Mouse (Mus musculus): ENCODE measurements at regions not wholly inside any gene's neighbourhood (a gene's known extent, or its start where the extent isn't known, plus 50 kb on each side); places are given as distances from the start of the nearest gene placed in this dataset.
"Not testable (repeated sequence)": the region's sequence is repeated elsewhere in the genome, so short reads cannot be mapped to it uniquely, and the experiment has no call there.

DNA sequence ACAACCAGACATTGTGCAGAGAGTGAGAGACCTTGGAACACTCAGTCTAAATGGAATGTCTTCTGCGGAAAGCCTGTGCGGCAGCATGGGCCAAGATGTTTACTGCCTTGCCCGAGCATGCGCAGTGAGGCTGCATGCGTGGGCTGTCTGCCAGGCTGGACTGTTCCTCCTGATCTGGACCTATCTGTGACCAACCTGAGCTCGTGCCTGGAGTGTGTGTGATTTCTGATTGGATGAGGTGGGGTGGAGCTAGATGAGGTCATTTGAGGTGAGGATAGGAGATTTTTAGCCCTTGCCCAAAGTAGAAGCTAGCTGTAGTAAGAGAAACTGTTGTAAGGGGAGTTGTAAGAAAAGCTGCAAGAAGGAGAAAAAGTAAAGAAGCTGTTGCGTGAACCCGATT is 121.2 kb downstream of the Rps12 start:
- DNase-seq (ENCODE audit: low spot score, missing footprints); H3K36me3 ChIP-seq (ENCODE audit: control insufficient read depth, insufficient read depth, low read length); ATAC-seq (ENCODE audit: low FRiP score); H3K27me3 ChIP-seq (ENCODE audit: control insufficient read depth, insufficient read depth, low read length); H3K27ac ChIP-seq (ENCODE audit: low read depth, low read length); H3K9me3 ChIP-seq (ENCODE audit: control insufficient read depth, low read length); H3K9ac ChIP-seq (ENCODE audit: low read length); H3K4me2 ChIP-seq; H3K4me3 ChIP-seq (ENCODE audit: low read depth, low read length); H3K4me1 ChIP-seq (ENCODE audit: control insufficient read depth, insufficient read depth, low read length): not testable (repeated sequence)
- 97% methylated on average over 8 of the region's 8 CpGs for WGBS

DNA sequence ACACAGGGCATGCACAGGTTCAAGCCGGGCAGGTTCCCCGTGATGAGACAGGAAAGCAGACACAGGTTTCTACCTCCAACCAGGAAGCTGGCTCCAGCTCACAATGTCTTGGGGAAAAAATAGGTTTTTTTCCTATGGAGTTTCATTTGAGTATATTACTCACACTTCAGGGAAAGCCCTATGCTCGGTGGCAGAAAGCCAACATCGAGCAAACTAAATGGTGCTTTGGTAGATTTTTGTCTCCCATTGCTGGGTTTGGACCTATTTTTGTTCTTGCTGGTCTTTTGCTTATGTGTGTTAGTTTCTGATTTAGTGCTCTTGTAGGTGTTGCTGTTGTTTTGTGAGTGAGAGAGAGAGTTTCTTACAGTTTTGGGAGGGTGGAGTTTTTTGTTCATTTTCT is 160.9 kb downstream of the Rps12 start:
- H3K4me2 ChIP-seq, result no peak overlapping the region
- H3K27me3 ChIP-seq (ENCODE audit: control insufficient read depth, insufficient read depth, low read length), result no peaks in the 10 kb centered on the region
- DNase-seq (ENCODE audit: low spot score, missing footprints) (no peak), ATAC-seq (ENCODE audit: low FRiP score) (no peak)
- H3K9ac ChIP-seq (ENCODE audit: low read length), result no peak overlapping the region
- H3K4me3 ChIP-seq (ENCODE audit: low read depth, low read length), result no peak overlapping the region
- H3K36me3 ChIP-seq (ENCODE audit: control insufficient read depth, insufficient read depth, low read length), result no peaks in the 10 kb centered on the region
- H3K9me3 ChIP-seq (ENCODE audit: control insufficient read depth, low read length), result no peaks in the 10 kb centered on the region
- H3K27ac ChIP-seq (ENCODE audit: low read depth, low read length), result no peak overlapping the region
- 92% methylated on average over 4 of the region's 4 CpGs for WGBS
- H3K4me1 ChIP-seq (ENCODE audit: control insufficient read depth, insufficient read depth, low read length), result no peaks in the 10 kb centered on the region

DNA sequence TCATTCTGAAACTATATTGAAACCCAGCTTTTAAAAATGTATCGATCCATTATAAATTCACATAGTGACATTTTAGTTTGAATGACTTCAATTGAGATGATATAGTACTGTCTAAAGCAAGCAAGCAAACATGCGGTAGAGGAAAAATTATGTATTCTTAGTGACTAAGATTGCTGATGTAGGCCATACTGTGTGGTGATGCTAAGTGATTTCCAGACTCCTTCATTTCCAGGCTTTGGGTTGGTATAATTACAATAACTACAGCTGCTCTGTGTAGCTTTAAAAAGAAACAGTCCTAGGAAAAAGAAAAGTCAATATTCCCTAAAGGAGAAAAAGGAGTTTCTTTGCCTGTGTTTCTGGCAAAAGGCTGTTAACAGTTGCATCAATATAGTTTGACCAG is 175.0 kb downstream of the Rps12 start:
- H3K27ac ChIP-seq (ENCODE audit: low read depth, low read length), result no peak overlapping the region
- H3K9me3 ChIP-seq (ENCODE audit: control insufficient read depth, low read length), result no peaks in the 10 kb centered on the region
- no peak overlapping the region for H3K4me2 ChIP-seq
- no peaks in the 10 kb centered on the region for H3K36me3 ChIP-seq (ENCODE audit: control insufficient read depth, insufficient read depth, low read length)
- H3K4me3 ChIP-seq (ENCODE audit: low read depth, low read length), result no peak overlapping the region
- H3K9ac ChIP-seq (ENCODE audit: low read length), result no peak overlapping the region
- no peak for ATAC-seq (ENCODE audit: low FRiP score)
- no peaks in the 10 kb centered on the region for H3K4me1 ChIP-seq (ENCODE audit: control insufficient read depth, insufficient read depth, low read length)
- WGBS, result 90% methylated on average over 2 of the region's 2 CpGs
- peak; percentile 51 for DNase-seq (ENCODE audit: low spot score, missing footprints)
- H3K27me3 ChIP-seq (ENCODE audit: control insufficient read depth, insufficient read depth, low read length), result no peaks in the 10 kb centered on the region

GRCm38 (mm10) chr10:23611183-23611582 is 175.9 kb downstream of the Rps12 start:
- ATAC-seq (ENCODE audit: low FRiP score), result peak; percentile 54; the same call in 1 of the 2 replicates

GRCm38 (mm10) chr10:23610485-23610884 is 176.6 kb downstream of the Rps12 start:
- 92% methylated on average over 6 of the region's 6 CpGs for WGBS
- peak; percentile 68 for DNase-seq (ENCODE audit: low spot score, missing footprints)
- no peaks in the 10 kb centered on the region for H3K27me3 ChIP-seq (ENCODE audit: control insufficient read depth, insufficient read depth, low read length)
- no peak overlapping the region for H3K27ac ChIP-seq (ENCODE audit: low read depth, low read length)
- no peaks in the 10 kb centered on the region for H3K4me1 ChIP-seq (ENCODE audit: control insufficient read depth, insufficient read depth, low read length)
- no peak overlapping the region for H3K4me3 ChIP-seq (ENCODE audit: low read depth, low read length)
- H3K9ac ChIP-seq (ENCODE audit: low read length), result no peak overlapping the region
- H3K36me3 ChIP-seq (ENCODE audit: control insufficient read depth, insufficient read depth, low read length), result no peaks in the 10 kb centered on the region
- ATAC-seq (ENCODE audit: low FRiP score), result no peak
- H3K4me2 ChIP-seq, result no peak overlapping the region
- no peaks in the 10 kb centered on the region for H3K9me3 ChIP-seq (ENCODE audit: control insufficient read depth, low read length)

More at GRCm38 (mm10) chr10:23611183-23611582, 175.9 kb downstream of the Rps12 start:
- Histone ChIP-seq H3K9ac (ENCODE audit: low read length) (no peak overlapping the region), H3K27ac (ENCODE audit: low read depth, low read length) (no peak overlapping the region), H3K27me3 (ENCODE audit: control insufficient read depth, insufficient read depth, low read length) (no peaks in the 10 kb centered on the region), H3K36me3 (ENCODE audit: control insufficient read depth, insufficient read depth, low read length) (no peaks in the 10 kb centered on the region), H3K4me2 (no peak overlapping the region), H3K4me1 (ENCODE audit: control insufficient read depth, insufficient read depth, low read length) (no peaks in the 10 kb centered on the region), H3K4me3 (ENCODE audit: low read depth, low read length) (no peak overlapping the region), H3K9me3 (ENCODE audit: control insufficient read depth, low read length) (no peaks in the 10 kb centered on the region)
- WGBS, result 49% methylated on average over 9 of the region's 9 CpGs
- peak; percentile 93 for DNase-seq (ENCODE audit: low spot score, missing footprints)

GRCm38 (mm10) chr10:23610046-23610445 is 177.0 kb downstream of the Rps12 start:
- peak; percentile 70 for DNase-seq (ENCODE audit: low spot score, missing footprints)
- WGBS, result 87% methylated on average over 3 of the region's 3 CpGs
- H3K4me3 ChIP-seq (ENCODE audit: low read depth, low read length), result no peak overlapping the region
- no peak for ATAC-seq (ENCODE audit: low FRiP score)
- H3K27me3 ChIP-seq (ENCODE audit: control insufficient read depth, insufficient read depth, low read length), result no peaks in the 10 kb centered on the region
- no peak overlapping the region for H3K9ac ChIP-seq (ENCODE audit: low read length)
- H3K4me2 ChIP-seq, result no peak overlapping the region
- H3K36me3 ChIP-seq (ENCODE audit: control insufficient read depth, insufficient read depth, low read length), result no peaks in the 10 kb centered on the region
- H3K9me3 ChIP-seq (ENCODE audit: control insufficient read depth, low read length), result no peaks in the 10 kb centered on the region
- no peak overlapping the region for H3K27ac ChIP-seq (ENCODE audit: low read depth, low read length)
- no peaks in the 10 kb centered on the region for H3K4me1 ChIP-seq (ENCODE audit: control insufficient read depth, insufficient read depth, low read length)

- no peak for ATAC-seq (ENCODE audit: low FRiP score)
- no peak overlapping the region for H3K4me2 ChIP-seq
These were observed 177.7 kb downstream of the Rps12 start for GRCm38 (mm10) chr10:23609270-23609914.

GRCm38 (mm10) chr10:23600701-23601100 is 186.4 kb downstream of the Rps12 start:
- no peaks in the 10 kb centered on the region for H3K27me3 ChIP-seq (ENCODE audit: control insufficient read depth, insufficient read depth, low read length)
- H3K9me3 ChIP-seq (ENCODE audit: control insufficient read depth, low read length), result no peaks in the 10 kb centered on the region
- H3K27ac ChIP-seq (ENCODE audit: low read depth, low read length), result no peak overlapping the region
- no peak for ATAC-seq (ENCODE audit: low FRiP score)
- DNase-seq (ENCODE audit: low spot score, missing footprints), result no peak
- H3K4me2 ChIP-seq, result no peak overlapping the region
- 37% methylated on average over 5 of the region's 5 CpGs for WGBS
- H3K9ac ChIP-seq (ENCODE audit: low read length), result no peak overlapping the region
- H3K4me3 ChIP-seq (ENCODE audit: low read depth, low read length), result no peak overlapping the region
- H3K36me3 ChIP-seq (ENCODE audit: control insufficient read depth, insufficient read depth, low read length), result no peaks in the 10 kb centered on the region
- no peaks in the 10 kb centered on the region for H3K4me1 ChIP-seq (ENCODE audit: control insufficient read depth, insufficient read depth, low read length)

More at GRCm38 (mm10) chr10:23609270-23609914, 177.7 kb downstream of the Rps12 start:
- no peak overlapping the region for H3K4me3 ChIP-seq (ENCODE audit: low read depth, low read length)
- H3K9ac ChIP-seq (ENCODE audit: low read length), result no peak overlapping the region
- no peak overlapping the region for H3K27ac ChIP-seq (ENCODE audit: low read depth, low read length)
- no peaks in the 10 kb centered on the region for H3K27me3 ChIP-seq (ENCODE audit: control insufficient read depth, insufficient read depth, low read length)
- peak; percentile 75 for DNase-seq (ENCODE audit: low spot score, missing footprints)
- WGBS, result 67% methylated on average over 18 of the region's 18 CpGs
- no peaks in the 10 kb centered on the region for H3K36me3 ChIP-seq (ENCODE audit: control insufficient read depth, insufficient read depth, low read length)
- H3K4me1 ChIP-seq (ENCODE audit: control insufficient read depth, insufficient read depth, low read length), result no peaks in the 10 kb centered on the region
- no peaks in the 10 kb centered on the region for H3K9me3 ChIP-seq (ENCODE audit: control insufficient read depth, low read length)

DNA sequence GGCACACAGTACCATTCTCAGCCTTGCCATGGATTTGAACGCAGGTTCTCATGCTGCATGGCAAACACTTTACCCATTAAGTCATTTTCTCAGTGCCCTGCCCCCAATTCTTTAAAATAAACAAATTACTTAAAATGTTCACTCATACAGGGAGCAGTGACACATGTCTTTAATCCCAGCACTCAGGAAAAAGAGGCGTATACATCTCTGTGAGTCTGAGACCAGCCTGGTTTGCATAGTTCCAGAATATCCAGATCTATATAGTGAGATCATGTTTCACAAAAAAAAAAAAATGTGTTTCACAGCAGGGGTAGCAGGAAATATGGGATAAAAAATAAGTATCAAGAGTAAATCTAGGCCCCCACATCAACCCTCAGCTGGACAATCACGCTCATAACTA is 191.5 kb downstream of the Rps12 start:
- no peak for ATAC-seq (ENCODE audit: low FRiP score)
- H3K9me3 ChIP-seq (ENCODE audit: control insufficient read depth, low read length), result no peaks in the 10 kb centered on the region
- no peak overlapping the region for H3K9ac ChIP-seq (ENCODE audit: low read length)
- H3K4me3 ChIP-seq (ENCODE audit: low read depth, low read length), result no peak overlapping the region
- no peaks in the 10 kb centered on the region for H3K36me3 ChIP-seq (ENCODE audit: control insufficient read depth, insufficient read depth, low read length)
- H3K27me3 ChIP-seq (ENCODE audit: control insufficient read depth, insufficient read depth, low read length), result no peaks in the 10 kb centered on the region
- H3K4me2 ChIP-seq, result no peak overlapping the region
- H3K27ac ChIP-seq (ENCODE audit: low read depth, low read length), result no peak overlapping the region
- no peaks in the 10 kb centered on the region for H3K4me1 ChIP-seq (ENCODE audit: control insufficient read depth, insufficient read depth, low read length)
- 88% methylated on average over 3 of the region's 3 CpGs for WGBS
- no peak for DNase-seq (ENCODE audit: low spot score, missing footprints)
